Mouse (Mus musculus) small intestine, adult 2 months (tissue): ENCODE measurements at regions not wholly inside any gene's neighbourhood (a gene's known extent, or its start where the extent isn't known, plus 50 kb on each side); places are given as distances from the start of the nearest gene placed in this dataset.

Source experiments
- H3K27ac ChIP-seq: fragments of 200-500 bp; 2 replicates; pipeline ENCODE4 v1.5.1; 2012; ENCODE audit warnings: low read depth, low read length, control low read depth, inconsistent platforms; ENCODE audit not compliant: insufficient read depth
- H3K27me3 ChIP-seq: fragments of 200-500 bp; 2 replicates; pipeline ENCODE4 v1.6.1; 2012; ENCODE audit warnings: mild to moderate bottlenecking, moderate library complexity, low read length, inconsistent platforms; ENCODE audit not compliant: control insufficient read depth, insufficient read depth
- H3K36me3 ChIP-seq: fragments of 200-500 bp; 2 replicates; pipeline ENCODE4 v1.6.1; 2012; ENCODE audit warnings: mild to moderate bottlenecking, low read length, control low read depth, inconsistent platforms; ENCODE audit not compliant: control insufficient read depth, insufficient read depth
- H3K4me1 ChIP-seq: fragments of 200-500 bp; 2 replicates; pipeline ENCODE4 v1.6.1; 2012; ENCODE audit warnings: low read length, inconsistent platforms, mixed read lengths; ENCODE audit not compliant: control insufficient read depth, insufficient read depth, insufficient read length
- H3K4me3 ChIP-seq: fragments of 200-500 bp; 2 replicates; pipeline ENCODE4 v1.5.1; 2012; ENCODE audit warnings: low read depth, mild to moderate bottlenecking, control low read depth, inconsistent platforms, low read length, moderate library complexity
- CTCF ChIP-seq: fragments of 200-500 bp; IDR thresholded peaks from 2 replicates; pipeline ENCODE4 v1.5.1; 2012; ENCODE audit warnings: low read depth, mild to moderate bottlenecking, control low read depth, inconsistent platforms, low read length, moderate library complexity, mixed read lengths; ENCODE audit not compliant: insufficient replicate concordance, insufficient read length; ENCODE audit errors: extremely low read depth
- POLR2A ChIP-seq: fragments of 200-500 bp; IDR thresholded peaks from 2 replicates; pipeline ENCODE4 v1.6.1; 2012; ENCODE audit warnings: low read depth, mild to moderate bottlenecking, control low read depth, inconsistent platforms, low read length, moderate library complexity
- whole genome bisulfite sequencing: fragments of 180-500 bp; shearing (Covaris S2); methylation state at CpG from one replicate; pipeline ENCODE4 v1.1.7; 2018; 5-methylcytosine and 5-hydroxymethylcytosine counted together

DNA sequence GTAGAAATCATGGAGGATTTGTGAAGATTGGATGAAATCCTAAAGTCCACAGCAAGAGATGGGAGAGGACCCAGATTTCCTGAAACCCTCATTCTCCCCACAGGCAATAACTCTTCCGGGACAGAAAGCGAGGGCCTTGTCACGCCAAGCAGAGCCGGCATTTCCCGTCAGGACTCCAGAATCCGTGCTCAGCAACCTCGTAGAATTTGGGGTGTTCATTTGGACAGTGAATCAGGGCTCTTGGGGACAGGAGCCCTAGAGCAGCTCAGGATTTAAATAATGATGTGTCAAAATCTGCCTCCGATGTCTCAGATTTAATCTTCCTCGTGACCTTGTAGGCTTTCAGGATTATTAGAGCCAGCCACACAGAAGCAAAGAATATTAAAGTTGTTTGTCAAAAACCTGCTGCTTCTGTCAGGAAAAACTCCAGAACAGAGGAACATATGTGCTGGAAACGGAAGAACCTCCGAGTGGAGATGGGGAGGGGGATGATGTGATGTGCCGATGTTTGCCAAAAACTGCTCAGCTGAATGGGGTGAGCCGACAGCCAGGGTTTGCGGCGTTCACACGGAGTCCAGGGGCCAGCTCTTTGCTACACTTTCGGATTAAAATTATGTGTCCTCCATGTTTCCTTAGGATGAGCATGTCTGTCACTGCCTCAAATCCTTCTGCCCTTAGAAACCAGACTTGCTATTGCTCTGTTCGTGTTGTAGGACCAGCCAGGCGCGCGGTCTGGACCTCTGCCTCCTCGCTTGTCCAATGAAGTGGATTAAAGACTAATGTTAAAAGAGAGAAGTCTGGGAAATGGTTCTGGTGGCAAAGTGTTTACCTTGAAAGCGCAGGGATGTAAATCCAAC is 193.0 kb downstream of the Pdcd6ip start:
- WGBS: 79% methylated on average over 23 of the region's 23 CpGs
- Histone ChIP-seq H3K36me3 (no peaks in the 10 kb centered on the region), H3K27ac (no peak overlapping the region), H3K27me3 (no peaks in the 10 kb centered on the region), H3K4me3 (no peak overlapping the region), H3K4me1 (no peaks in the 10 kb centered on the region)
- TF ChIP-seq POLR2A (no peak), CTCF (no peak)

DNA sequence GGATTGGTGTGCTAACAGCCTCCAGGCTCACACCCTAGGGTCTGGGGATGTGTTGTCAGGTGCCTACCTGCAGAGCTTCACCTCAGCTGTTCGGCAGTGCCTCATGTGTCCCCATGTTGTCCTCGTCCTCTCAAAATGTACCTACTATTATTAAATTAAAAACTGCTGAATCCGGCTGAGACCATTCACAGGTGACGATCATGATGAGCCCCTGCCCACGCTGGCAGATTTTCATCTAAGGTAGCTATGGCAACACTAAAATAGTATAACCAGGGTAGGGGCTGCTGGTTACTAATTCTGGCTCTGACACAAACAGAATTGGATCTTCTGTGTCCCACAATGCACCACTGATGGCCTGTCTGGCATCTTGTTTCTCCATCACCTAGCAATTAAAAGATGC is 196.8 kb downstream of the Pdcd6ip start:
- WGBS: 89% methylated on average over 5 of the region's 5 CpGs
- H3K27me3 ChIP-seq: no peaks in the 10 kb centered on the region
- no peak for TF ChIP-seq CTCF
- TF ChIP-seq POLR2A: no peak

DNA sequence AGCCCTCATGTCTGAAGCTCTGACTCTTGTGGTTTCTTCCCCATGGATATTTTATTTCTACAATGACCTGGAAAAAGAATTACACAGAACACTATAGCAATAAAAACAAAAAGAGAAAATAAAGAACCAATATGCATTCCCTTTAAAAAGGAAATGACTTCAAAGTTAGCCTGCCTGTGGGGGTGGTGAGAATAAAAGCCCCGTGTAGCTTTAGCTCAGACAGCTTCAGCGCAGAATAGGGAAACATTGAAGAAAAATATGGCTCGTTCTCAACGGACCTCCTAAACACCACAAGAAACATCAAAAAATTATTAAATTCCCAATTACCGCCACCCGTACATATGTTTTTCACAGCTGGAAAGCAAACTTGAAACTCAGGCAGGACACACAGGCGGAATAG is 198.7 kb downstream of the Pdcd6ip start:
- 89% methylated on average over 7 of the region's 7 CpGs for WGBS
- Histone ChIP-seq H3K27ac (no peak overlapping the region), H3K4me3 (no peak overlapping the region)

More for the DNA sequence above, 196.8 kb downstream of the Pdcd6ip start:
- Histone ChIP-seq H3K36me3 (no peaks in the 10 kb centered on the region), H3K4me1 (no peaks in the 10 kb centered on the region), H3K27ac (no peak overlapping the region), H3K4me3 (no peak overlapping the region)

DNA sequence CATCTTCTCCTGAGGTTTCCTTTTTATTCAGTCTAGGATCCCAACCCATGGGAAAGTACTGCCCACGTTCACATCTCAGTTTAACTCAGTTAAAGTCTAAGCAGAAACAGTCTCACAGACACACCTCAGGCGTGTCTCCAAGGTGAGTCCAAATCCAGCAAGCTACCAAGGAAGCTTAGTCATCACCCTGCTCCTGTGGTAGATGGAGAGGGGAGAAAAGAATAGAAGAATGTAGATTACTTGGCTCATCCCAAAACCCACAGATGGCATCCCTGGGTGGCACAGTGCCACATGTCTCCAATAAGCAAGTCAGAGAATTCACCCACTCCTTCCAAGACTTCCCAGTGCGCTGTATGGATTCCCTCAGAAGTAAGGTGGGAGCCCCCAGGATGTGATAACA is 199.2 kb downstream of the Pdcd6ip start:
- H3K27ac ChIP-seq: no peak overlapping the region
- no peaks in the 10 kb centered on the region for H3K4me1 ChIP-seq
- H3K27me3 ChIP-seq: no peaks in the 10 kb centered on the region
- H3K4me3 ChIP-seq: no peak overlapping the region
- WGBS: 78% methylated on average over 3 of the region's 3 CpGs
- TF ChIP-seq POLR2A: no peak
- no peaks in the 10 kb centered on the region for H3K36me3 ChIP-seq

More for the DNA sequence above, 198.7 kb downstream of the Pdcd6ip start:
- H3K27me3 ChIP-seq: no peaks in the 10 kb centered on the region
- no peaks in the 10 kb centered on the region for H3K4me1 ChIP-seq
- H3K36me3 ChIP-seq: no peaks in the 10 kb centered on the region
- no peak for TF ChIP-seq POLR2A
- TF ChIP-seq CTCF: no peak

DNA sequence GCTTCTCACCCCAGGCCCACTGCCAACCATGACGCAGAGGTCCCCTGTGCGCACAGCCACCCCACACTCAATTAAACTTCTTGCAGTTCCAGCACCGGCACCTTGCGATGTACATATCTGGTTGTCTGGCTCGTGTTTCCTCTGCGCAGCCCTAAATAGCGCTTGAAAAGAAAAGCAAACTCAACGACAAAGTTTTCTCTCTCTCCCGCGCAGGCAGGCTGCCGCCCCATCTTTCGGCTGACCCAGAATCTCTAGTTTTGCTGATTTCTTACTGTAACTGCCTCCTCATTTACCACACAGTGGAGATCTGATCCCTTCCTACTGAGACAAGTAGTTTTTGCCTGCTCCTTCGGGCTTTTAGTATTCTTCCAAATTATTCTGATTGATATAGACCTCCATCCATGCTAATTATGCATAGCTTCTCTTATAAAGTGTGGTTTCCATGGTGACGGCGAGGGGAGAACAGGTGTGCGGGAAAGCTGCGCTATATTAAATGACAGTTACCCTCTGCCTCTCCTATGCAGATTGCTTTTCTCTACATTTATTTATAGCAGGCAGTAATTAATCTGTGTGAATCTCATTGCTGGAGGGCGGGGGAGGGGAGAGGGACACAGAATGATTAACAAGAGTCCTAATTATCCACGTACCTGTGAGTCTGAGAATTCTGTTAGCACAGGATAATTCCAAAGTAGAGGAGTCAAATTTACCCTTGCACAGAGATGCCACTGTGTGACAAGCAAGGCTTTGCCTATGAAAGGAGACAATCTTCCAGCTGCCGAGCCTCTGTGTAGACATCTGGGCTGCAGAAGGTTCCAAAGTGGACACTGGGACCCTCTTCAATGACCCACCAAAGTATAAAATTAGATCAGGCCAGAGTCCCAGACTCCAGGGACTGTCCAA is 200.2 kb downstream of the Pdcd6ip start:
- no peaks in the 10 kb centered on the region for H3K27me3 ChIP-seq
- H3K36me3 ChIP-seq: no peaks in the 10 kb centered on the region
- H3K27ac ChIP-seq: no peak overlapping the region
- TF ChIP-seq CTCF: no peak
- no peak for TF ChIP-seq POLR2A
- 80% methylated on average over 20 of the region's 20 CpGs for WGBS
- no peak overlapping the region for H3K4me3 ChIP-seq
- H3K4me1 ChIP-seq: no peaks in the 10 kb centered on the region

DNA sequence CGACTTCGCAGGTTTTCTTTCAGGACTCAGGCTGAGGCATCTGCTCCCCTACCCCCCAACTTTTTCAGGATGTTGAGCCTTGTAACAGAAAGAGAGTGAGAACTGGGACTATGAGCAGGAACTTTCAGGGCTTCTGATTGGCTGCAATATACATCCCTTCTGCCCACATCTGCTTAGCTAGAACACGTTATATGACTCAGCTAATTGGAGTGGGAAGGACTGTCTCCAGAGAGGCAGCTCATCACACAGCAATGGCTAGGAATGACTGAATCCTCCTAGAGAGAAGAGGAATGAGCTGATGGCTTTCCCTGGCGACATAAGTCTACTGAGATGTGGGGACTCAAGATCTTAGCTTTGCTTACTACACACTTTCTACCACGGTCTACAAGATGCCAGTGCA is 208.8 kb downstream of the Pdcd6ip start:
- no peak overlapping the region for H3K4me3 ChIP-seq
- H3K4me1 ChIP-seq: no peaks in the 10 kb centered on the region
- no peaks in the 10 kb centered on the region for H3K27me3 ChIP-seq
- TF ChIP-seq POLR2A (no peak), CTCF (no peak)
- 76% methylated on average over 5 of the region's 5 CpGs for WGBS
- H3K27ac ChIP-seq: no peak overlapping the region
- no peaks in the 10 kb centered on the region for H3K36me3 ChIP-seq

DNA sequence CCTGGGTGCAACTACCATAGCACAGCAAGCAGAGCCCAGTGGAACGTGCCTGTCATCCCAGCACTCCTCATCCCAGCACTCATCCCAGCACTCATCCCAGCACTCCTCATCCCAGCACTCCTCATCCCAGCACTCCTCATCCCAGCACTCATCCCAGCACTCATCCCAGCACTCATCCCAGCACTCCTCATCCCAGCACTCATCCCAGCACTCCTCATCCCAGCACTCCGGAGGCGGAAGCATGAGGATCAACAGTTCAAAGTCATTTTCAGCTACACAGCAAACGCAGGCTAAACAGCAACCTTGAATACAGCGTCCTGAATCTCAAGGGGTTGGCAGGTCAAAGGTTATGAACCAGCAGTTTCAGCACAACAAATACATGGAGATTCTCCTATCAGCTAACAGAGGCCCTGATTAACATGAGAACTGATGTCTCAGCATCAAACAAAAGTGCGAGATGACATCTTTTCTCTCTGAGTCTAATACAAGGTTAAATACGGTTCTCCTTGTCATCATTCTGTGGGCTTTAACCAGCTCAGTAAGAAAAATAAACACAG is 211.8 kb downstream of the Pdcd6ip start:
- TF ChIP-seq CTCF (no peak), POLR2A (no peak)
- H3K27me3 ChIP-seq: no peaks in the 10 kb centered on the region
- no peak overlapping the region for H3K4me3 ChIP-seq
- H3K27ac ChIP-seq: no peak overlapping the region
- 66% methylated on average over 7 of the region's 7 CpGs for WGBS
- no peaks in the 10 kb centered on the region for H3K4me1 ChIP-seq
- no peaks in the 10 kb centered on the region for H3K36me3 ChIP-seq
